Mouse (Mus musculus) embryonic facial prominence, embryonic 13.5 days (tissue): ENCODE measurements around the gene Tnks1bp1. TPM values are rescaled to one million over a fixed set of nuclear protein-coding genes. Genes with fewer than 3 reads are reported as not detected.

Experiments used
- ATAC-seq: fragments of 200-750 bp; cut with Nextera tagmentation; 2 replicates; pipeline ENCODE4 v1.8.0; 2017; ENCODE audit warnings: low read depth; ENCODE audit not compliant: insufficient number of reproducible peaks, insufficient read depth, low FRiP score, low TSS enrichment
- H3K27ac ChIP-seq: fragments of 300-500 bp; sonication (generic); 2 replicates; pipeline ENCODE4 v1.5.1; 2015; ENCODE audit warnings: moderate library complexity, mild to moderate bottlenecking, inconsistent platforms
- H3K27me3 ChIP-seq: fragments of 300-500 bp; sonication (generic); 2 replicates; pipeline ENCODE4 v1.6.1; 2015; ENCODE audit warnings: mild to moderate bottlenecking, inconsistent platforms
- H3K36me3 ChIP-seq: fragments of 300-500 bp; sonication (generic); 2 replicates; pipeline ENCODE4 v1.6.1; 2015; ENCODE audit warnings: mild to moderate bottlenecking, inconsistent platforms
- H3K4me1 ChIP-seq: fragments of 300-500 bp; sonication (generic); 2 replicates; pipeline ENCODE4 v1.6.1; 2015; ENCODE audit warnings: inconsistent platforms
- H3K4me2 ChIP-seq: fragments of 300-500 bp; sonication (generic); 2 replicates; pipeline ENCODE4 v1.6.1; 2015; ENCODE audit warnings: moderate library complexity, mild to moderate bottlenecking, inconsistent platforms
- H3K4me3 ChIP-seq: fragments of 300-500 bp; sonication (generic); 2 replicates; pipeline ENCODE4 v1.5.1; 2015; ENCODE audit warnings: mild to moderate bottlenecking, inconsistent platforms
- H3K9ac ChIP-seq: fragments of 300-500 bp; sonication (generic); 2 replicates; pipeline ENCODE4 v1.6.1; 2015; ENCODE audit warnings: mild to moderate bottlenecking, inconsistent platforms
- H3K9me3 ChIP-seq: fragments of 300-500 bp; sonication (generic); 2 replicates; pipeline ENCODE4 v1.6.1; 2016; ENCODE audit warnings: inconsistent platforms
- WGBS: fragments of 180-500 bp; shearing (Covaris S2); methylation state at CpG from one replicate; pipeline ENCODE4 v1.1.7; 2015; ENCODE audit warnings: mixed read lengths; 5-methylcytosine and 5-hydroxymethylcytosine counted together
- polyA plus RNA-seq: library from polyadenylated mRNA; unstranded; fragments of >200 nt; fragmentation: Nextera tagmentation; extraction: Ambion mirVana; gene quantifications from 2 replicates; pipeline ENCODE4 v1.2.1, GENCODE M21; 2015

Tnks1bp1 gene
- polyA plus RNA-seq, result 35.5 and 42.2 TPM in 2 replicates

- H3K27me3 ChIP-seq, result no peaks in the 10 kb centered on the region
- H3K4me1 ChIP-seq, result peaks cover 53% of the 10 kb centered on the region
- H3K4me2 ChIP-seq, result peak within 1 kb of the TSS; percentile 77
- no peaks in the 10 kb centered on the region for H3K9me3 ChIP-seq
- WGBS, result under 1% methylated on average over 42 of the region's 42 CpGs
- H3K9ac ChIP-seq, result peak within 1 kb of the TSS; percentile 84
- peaks cover 57% of the 10 kb centered on the region for H3K36me3 ChIP-seq
- peak within 1 kb of the TSS; percentile 64 for H3K4me3 ChIP-seq
- peak within 1 kb of the TSS; percentile 98 for H3K27ac ChIP-seq
- peak; percentile 74 for ATAC-seq
These were observed at the start of gene Tnks1bp1 for GRCm38 (mm10) chr2:85047596-85048167. Tnks1bp1 (plus strand) TSS chr2:85048022.

- H3K4me2 ChIP-seq, result no peak overlapping the region
- WGBS, result 65% methylated on average over 3 of the region's 3 CpGs
- peak overlapping the region; percentile 36; the same call in 1 of the 2 replicates for H3K27ac ChIP-seq
- H3K27me3 ChIP-seq, result no peaks in the 10 kb centered on the region
- H3K4me1 ChIP-seq, result no peaks in the 10 kb centered on the region
- H3K36me3 ChIP-seq, result no peaks in the 10 kb centered on the region
- no peak overlapping the region for H3K4me3 ChIP-seq
- H3K9ac ChIP-seq, result no peak overlapping the region
- no peaks in the 10 kb centered on the region for H3K9me3 ChIP-seq
- no peak for ATAC-seq
These were observed 48.2 kb upstream of the Tnks1bp1 start for GRCm38 (mm10) chr2:84999486-85000181.

GRCm38 (mm10) chr2:85001497-85001896, 46.3 kb upstream of the Tnks1bp1 start:
- no peaks in the 10 kb centered on the region for H3K36me3 ChIP-seq
- 77% methylated on average over 13 of the region's 13 CpGs for WGBS
- H3K4me2 ChIP-seq, result no peak overlapping the region
- no peak overlapping the region for H3K4me3 ChIP-seq
- H3K27ac ChIP-seq, result no peak overlapping the region
- H3K9ac ChIP-seq, result no peak overlapping the region
- no peak for ATAC-seq
- no peaks in the 10 kb centered on the region for H3K4me1 ChIP-seq
- no peaks in the 10 kb centered on the region for H3K9me3 ChIP-seq
- H3K27me3 ChIP-seq, result no peaks in the 10 kb centered on the region

- Histone ChIP-seq H3K27me3 (no peaks in the 10 kb centered on the region), H3K4me1 (no peaks in the 10 kb centered on the region), H3K9ac (no peak overlapping the region), H3K4me2 (no peak overlapping the region), H3K4me3 (no peak overlapping the region), H3K9me3 (no peaks in the 10 kb centered on the region), H3K36me3 (no peaks in the 10 kb centered on the region), H3K27ac (no peak overlapping the region)
- 71% methylated on average over 8 of the region's 8 CpGs for WGBS
- ATAC-seq, result no peak
These were observed 45.2 kb upstream of the Tnks1bp1 start for GRCm38 (mm10) chr2:85002575-85002974.

GRCm38 (mm10) chr2:85004341-85004740, 43.5 kb upstream of the Tnks1bp1 start:
- Histone ChIP-seq H3K4me3 (no peak overlapping the region), H3K4me2 (no peak overlapping the region), H3K9ac (no peak overlapping the region), H3K27me3 (no peaks in the 10 kb centered on the region; the same call in 1 of the 2 replicates), H3K9me3 (no peaks in the 10 kb centered on the region), H3K27ac (no peak overlapping the region), H3K4me1 (no peaks in the 10 kb centered on the region), H3K36me3 (no peaks in the 10 kb centered on the region)
- 79% methylated on average over 4 of the region's 4 CpGs for WGBS
- no peak for ATAC-seq

GRCm38 (mm10) chr2:85006600-85006999, 41.2 kb upstream of the Tnks1bp1 start:
- H3K27me3 ChIP-seq, result no peaks in the 10 kb centered on the region; the same call in 1 of the 2 replicates
- no peak overlapping the region for H3K4me3 ChIP-seq
- no peak overlapping the region for H3K27ac ChIP-seq
- H3K9me3 ChIP-seq, result no peaks in the 10 kb centered on the region
- no peak overlapping the region for H3K9ac ChIP-seq
- no peaks in the 10 kb centered on the region for H3K36me3 ChIP-seq
- H3K4me1 ChIP-seq, result no peaks in the 10 kb centered on the region
- 81% methylated on average over 7 of the region's 7 CpGs for WGBS
- no peak overlapping the region for H3K4me2 ChIP-seq
- no peak for ATAC-seq

GRCm38 (mm10) chr2:85007729-85008128, 40.1 kb upstream of the Tnks1bp1 start:
- Histone ChIP-seq H3K4me1 (no peaks in the 10 kb centered on the region), H3K27me3 (no peaks in the 10 kb centered on the region; the same call in 1 of the 2 replicates), H3K9ac (no peak overlapping the region), H3K27ac (no peak overlapping the region), H3K36me3 (no peaks in the 10 kb centered on the region), H3K4me3 (no peak overlapping the region), H3K9me3 (no peaks in the 10 kb centered on the region), H3K4me2 (no peak overlapping the region)
- WGBS, result 21% methylated on average over 4 of the region's 4 CpGs
- ATAC-seq, result no peak

GRCm38 (mm10) chr2:85009212-85009611, 38.6 kb upstream of the Tnks1bp1 start:
- no peaks in the 10 kb centered on the region; the same call in 1 of the 2 replicates for H3K27me3 ChIP-seq
- no peak for ATAC-seq
- H3K4me2 ChIP-seq, result no peak overlapping the region
- no peaks in the 10 kb centered on the region for H3K36me3 ChIP-seq
- 83% methylated on average over 2 of the region's 2 CpGs for WGBS
- no peaks in the 10 kb centered on the region for H3K9me3 ChIP-seq
- H3K4me1 ChIP-seq, result no peaks in the 10 kb centered on the region
- H3K9ac ChIP-seq, result no peak overlapping the region
- H3K4me3 ChIP-seq, result no peak overlapping the region
- H3K27ac ChIP-seq, result no peak overlapping the region

- Histone ChIP-seq H3K27me3 (no peaks in the 10 kb centered on the region; the same call in 1 of the 2 replicates), H3K4me2 (no peak overlapping the region), H3K9me3 (no peaks in the 10 kb centered on the region), H3K4me3 (no peak overlapping the region), H3K27ac (no peak overlapping the region), H3K9ac (no peak overlapping the region), H3K4me1 (no peaks in the 10 kb centered on the region), H3K36me3 (no peaks in the 10 kb centered on the region)
- 74% methylated on average over 9 of the region's 9 CpGs for WGBS
- no peak for ATAC-seq
These were observed 35.8 kb upstream of the Tnks1bp1 start for GRCm38 (mm10) chr2:85011906-85012604.

- WGBS, result 85% methylated on average over 14 of the region's 14 CpGs
- no peak for ATAC-seq
- Histone ChIP-seq H3K9ac (no peak overlapping the region), H3K27ac (no peak overlapping the region), H3K36me3 (no peaks in the 10 kb centered on the region), H3K4me1 (no peaks in the 10 kb centered on the region), H3K9me3 (no peaks in the 10 kb centered on the region), H3K4me2 (no peak overlapping the region), H3K27me3 (no peaks in the 10 kb centered on the region; the same call in 1 of the 2 replicates), H3K4me3 (no peak overlapping the region)
These were observed 35.1 kb upstream of the Tnks1bp1 start for GRCm38 (mm10) chr2:85012679-85013078.

GRCm38 (mm10) chr2:85013826-85014587, 33.8 kb upstream of the Tnks1bp1 start:
- no peaks in the 10 kb centered on the region for H3K4me1 ChIP-seq
- H3K9me3 ChIP-seq, result no peaks in the 10 kb centered on the region
- H3K4me2 ChIP-seq, result no peak overlapping the region
- 0 out of 2 replicates have a peak, but pooled peaks cover 3% of the 10 kb centered on the region for H3K27me3 ChIP-seq
- no peak overlapping the region for H3K27ac ChIP-seq
- no peak overlapping the region for H3K9ac ChIP-seq
- no peak for ATAC-seq
- no peak overlapping the region for H3K4me3 ChIP-seq
- WGBS, result 73% methylated on average over 5 of the region's 5 CpGs
- no peaks in the 10 kb centered on the region for H3K36me3 ChIP-seq
